Mouse (Mus musculus) neural tube, embryonic 15.5 days (tissue): Measurements from ENCODE around the gene Maml1. TPM values are rescaled to one million over a fixed set of nuclear protein-coding genes. Genes with fewer than 3 reads are reported as not detected.

Experiments used
- ATAC-seq: fragments of 200-750 bp; cut with Nextera tagmentation; 2 replicates; pipeline ENCODE4 v1.8.0; 2017; ENCODE audit warnings: mild to moderate bottlenecking, moderate TSS enrichment, moderate library complexity; ENCODE audit not compliant: low FRiP score
- H3K27ac ChIP-seq: fragments of 300-500 bp; sonication (generic); replicated peaks from 2 replicates; pipeline ENCODE4 v1.5.1; 2015; ENCODE audit warnings: mild to moderate bottlenecking, inconsistent platforms
- H3K27me3 ChIP-seq: fragments of 300-500 bp; sonication (generic); replicated peaks from 2 replicates; pipeline ENCODE4 v1.6.1; 2015; ENCODE audit warnings: inconsistent platforms
- H3K36me3 ChIP-seq: fragments of 300-500 bp; sonication (generic); 2 replicates; pipeline ENCODE4 v1.6.1; 2015; ENCODE audit warnings: inconsistent platforms
- H3K4me1 ChIP-seq: fragments of 300-500 bp; sonication (generic); 2 replicates; pipeline ENCODE4 v1.6.1; 2015; ENCODE audit warnings: inconsistent platforms
- H3K4me2 ChIP-seq: fragments of 300-500 bp; sonication (generic); 2 replicates; pipeline ENCODE4 v1.6.1; 2015; ENCODE audit warnings: inconsistent platforms, mild to moderate bottlenecking, moderate library complexity
- H3K4me3 ChIP-seq: fragments of 300-500 bp; sonication (generic); replicated peaks from 2 replicates; pipeline ENCODE4 v1.5.1; 2015; ENCODE audit warnings: mild to moderate bottlenecking, inconsistent platforms
- H3K9ac ChIP-seq: fragments of 300-500 bp; sonication (generic); replicated peaks from 2 replicates; pipeline ENCODE4 v1.6.1; 2015; ENCODE audit warnings: mild to moderate bottlenecking, inconsistent platforms
- H3K9me3 ChIP-seq: fragments of 300-500 bp; sonication (generic); replicated peaks from 2 replicates; pipeline ENCODE4 v1.6.1; 2016; ENCODE audit warnings: inconsistent platforms
- WGBS: fragments of 180-500 bp; shearing (Covaris S2); methylation state at CpG from one replicate; pipeline ENCODE4 v1.1.7; 2015; ENCODE audit warnings: mixed read lengths; 5-methylcytosine and 5-hydroxymethylcytosine counted together
- polyA plus RNA-seq: library from polyadenylated mRNA; unstranded; fragments of >200 nt; fragmentation: Nextera tagmentation; extraction: Ambion mirVana; gene quantifications from 2 replicates; pipeline ENCODE4 v1.2.1, GENCODE M21; 2015

Maml1 gene
- polyA plus RNA-seq, 1 experiment from 2014 or later = 2.5 TPM

- H3K9me3 ChIP-seq = no peaks in the 10 kb centered on the region
- H3K4me2 ChIP-seq = no peak overlapping the region
- peaks cover 4% of the 10 kb centered on the region; the same call in 1 of the 2 replicates for H3K4me1 ChIP-seq
- no peak for ATAC-seq
- no peak overlapping the region for H3K27ac ChIP-seq
- no peaks in the 10 kb centered on the region for H3K27me3 ChIP-seq
- H3K9ac ChIP-seq = no peak overlapping the region
- H3K4me3 ChIP-seq = no peak overlapping the region
- H3K36me3 ChIP-seq = no peaks in the 10 kb centered on the region
Measured at GRCm38 (mm10) chr11:50277025-50277424, 15.1 kb downstream of the Maml1 start.

- no peaks in the 10 kb centered on the region for H3K27me3 ChIP-seq
- WGBS = 90% methylated on average over 5 of the region's 5 CpGs
- H3K36me3 ChIP-seq = no peaks in the 10 kb centered on the region
- no peak overlapping the region for H3K4me3 ChIP-seq
- H3K9me3 ChIP-seq = no peaks in the 10 kb centered on the region
- ATAC-seq = no peak
- H3K27ac ChIP-seq = no peak overlapping the region
- no peak overlapping the region for H3K9ac ChIP-seq
- H3K4me1 ChIP-seq = peaks cover 4% of the 10 kb centered on the region; the same call in 1 of the 2 replicates
- H3K4me2 ChIP-seq = no peak overlapping the region
Measured at GRCm38 (mm10) chr11:50275568-50276151, 16.5 kb downstream of the Maml1 start.

DNA sequence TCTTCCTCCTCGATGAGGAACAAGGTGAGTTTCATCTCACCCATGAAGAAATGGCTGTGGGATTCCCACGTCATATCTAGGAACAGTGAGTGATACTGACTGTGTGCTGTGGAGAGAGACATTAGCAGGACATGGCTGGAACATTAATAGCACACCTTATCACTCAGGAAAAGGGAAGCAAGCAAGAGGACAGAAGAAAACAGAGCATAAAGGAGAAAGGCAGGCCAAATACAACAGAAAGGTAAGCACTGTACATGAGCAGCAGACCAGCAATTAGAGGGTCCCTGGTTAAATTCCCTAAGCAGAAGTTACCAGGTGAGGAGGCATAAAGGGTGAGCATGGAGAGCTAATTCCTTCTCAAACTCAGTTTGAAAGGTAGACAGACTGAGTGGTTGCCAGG lies 17.0 kb downstream of the Maml1 start:
- Histone ChIP-seq H3K36me3 (no peaks in the 10 kb centered on the region), H3K9me3 (no peaks in the 10 kb centered on the region), H3K27ac (no peak overlapping the region), H3K4me3 (no peak overlapping the region), H3K4me2 (no peak overlapping the region), H3K9ac (no peak overlapping the region), H3K27me3 (no peaks in the 10 kb centered on the region), H3K4me1 (peaks cover 4% of the 10 kb centered on the region; the same call in 1 of the 2 replicates)
- WGBS = 85% methylated on average over 2 of the region's 2 CpGs
- no peak for ATAC-seq

- no peak for ATAC-seq
Measured at GRCm38 (mm10) chr11:50272819-50273218, 19.3 kb downstream of the Maml1 start.

GRCm38 (mm10) chr11:50269885-50270284 lies 22.2 kb downstream of the Maml1 start:
- ATAC-seq = no peak
- Histone ChIP-seq H3K4me3 (no peak overlapping the region), H3K9me3 (no peaks in the 10 kb centered on the region), H3K27ac (no peak overlapping the region), H3K36me3 (peaks cover 18% of the 10 kb centered on the region), H3K4me2 (no peak overlapping the region), H3K27me3 (no peaks in the 10 kb centered on the region), H3K9ac (no peak overlapping the region), H3K4me1 (0 out of 2 replicates have a peak, but pooled peaks cover 4% of the 10 kb centered on the region)
- WGBS = 100% methylated on average over 1 of the region's 1 CpGs

More at GRCm38 (mm10) chr11:50272819-50273218, 19.3 kb downstream of the Maml1 start:
- Histone ChIP-seq H3K27me3 (no peaks in the 10 kb centered on the region), H3K4me1 (peaks cover 4% of the 10 kb centered on the region; the same call in 1 of the 2 replicates), H3K9ac (no peak overlapping the region), H3K36me3 (no peaks in the 10 kb centered on the region), H3K4me2 (no peak overlapping the region), H3K9me3 (no peaks in the 10 kb centered on the region), H3K4me3 (no peak overlapping the region), H3K27ac (no peak overlapping the region)
- WGBS = 85% methylated on average over 2 of the region's 2 CpGs

GRCm38 (mm10) chr11:50269163-50269562 lies 22.9 kb downstream of the Maml1 start:
- Histone ChIP-seq H3K4me1 (0 out of 2 replicates have a peak, but pooled peaks cover 4% of the 10 kb centered on the region), H3K36me3 (peaks cover 26% of the 10 kb centered on the region), H3K4me2 (no peak overlapping the region), H3K27ac (no peak overlapping the region), H3K9ac (no peak overlapping the region), H3K4me3 (no peak overlapping the region), H3K27me3 (no peaks in the 10 kb centered on the region), H3K9me3 (no peaks in the 10 kb centered on the region)
- WGBS = 91% methylated on average over 2 of the region's 2 CpGs
- ATAC-seq = no peak

DNA sequence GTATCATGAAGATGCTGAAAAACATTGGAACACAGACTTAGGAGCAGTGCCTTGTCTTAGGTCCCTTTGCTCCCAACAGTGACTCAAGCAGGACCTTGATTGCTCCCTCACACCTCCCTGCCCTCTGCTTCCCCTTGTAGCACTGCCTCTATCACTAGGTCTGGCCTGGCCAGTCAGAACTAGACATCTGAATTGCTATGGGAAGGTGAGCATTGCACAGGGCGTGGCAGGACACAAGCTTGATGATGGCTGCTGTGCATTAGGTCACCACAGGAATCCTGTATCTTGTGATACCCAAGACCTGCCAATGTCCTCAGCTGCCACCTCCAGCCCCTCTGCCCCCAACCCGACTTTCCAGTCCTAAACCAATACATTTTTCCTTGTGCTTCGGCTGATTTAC lies 25.1 kb downstream of the Maml1 start:
- H3K36me3 ChIP-seq = peaks cover 42% of the 10 kb centered on the region
- H3K27ac ChIP-seq = no peak overlapping the region
- H3K9me3 ChIP-seq = no peaks in the 10 kb centered on the region
- no peaks in the 10 kb centered on the region for H3K27me3 ChIP-seq
- H3K4me3 ChIP-seq = no peak overlapping the region
- H3K9ac ChIP-seq = no peak overlapping the region
- 96% methylated on average over 3 of the region's 3 CpGs for WGBS
- ATAC-seq = no peak
- no peak overlapping the region for H3K4me2 ChIP-seq
- H3K4me1 ChIP-seq = no peaks in the 10 kb centered on the region

- no peak overlapping the region for H3K4me3 ChIP-seq
- H3K4me1 ChIP-seq = no peaks in the 10 kb centered on the region
- no peak overlapping the region for H3K9ac ChIP-seq
- no peak for ATAC-seq
- no peak overlapping the region for H3K4me2 ChIP-seq
- no peaks in the 10 kb centered on the region for H3K9me3 ChIP-seq
- 83% methylated on average over 8 of the region's 8 CpGs for WGBS
- no peaks in the 10 kb centered on the region for H3K27me3 ChIP-seq
- peaks cover 53% of the 10 kb centered on the region for H3K36me3 ChIP-seq
- no peak overlapping the region for H3K27ac ChIP-seq
Measured at GRCm38 (mm10) chr11:50265931-50266330, 26.2 kb downstream of the Maml1 start.

DNA sequence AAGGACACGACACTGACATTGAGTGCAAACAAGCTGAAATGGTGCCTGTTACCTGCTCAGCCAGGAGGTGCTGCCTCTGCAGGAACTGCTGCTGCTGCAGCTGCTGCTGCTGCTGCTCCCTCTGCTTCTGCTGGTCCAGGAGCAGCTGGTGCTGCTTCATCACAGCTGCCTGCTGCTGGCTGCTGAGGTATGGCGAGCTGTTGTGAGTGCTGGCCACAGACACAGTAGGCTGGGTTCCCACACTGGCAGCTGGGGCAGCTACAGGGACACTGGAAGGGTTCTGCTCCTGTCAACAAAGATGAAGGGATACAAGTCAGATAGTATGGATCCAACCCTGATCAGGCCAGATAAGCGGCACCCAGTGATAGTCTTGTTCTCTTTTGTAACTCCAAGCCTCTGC lies 28.9 kb downstream of the Maml1 start:
- Histone ChIP-seq H3K4me1 (no peaks in the 10 kb centered on the region), H3K9ac (no peak overlapping the region), H3K4me2 (no peak overlapping the region), H3K36me3 (peaks cover 80% of the 10 kb centered on the region), H3K27me3 (no peaks in the 10 kb centered on the region), H3K4me3 (no peak overlapping the region), H3K9me3 (no peaks in the 10 kb centered on the region), H3K27ac (no peak overlapping the region)
- ATAC-seq = no peak
- WGBS = 89% methylated on average over 3 of the region's 3 CpGs

DNA sequence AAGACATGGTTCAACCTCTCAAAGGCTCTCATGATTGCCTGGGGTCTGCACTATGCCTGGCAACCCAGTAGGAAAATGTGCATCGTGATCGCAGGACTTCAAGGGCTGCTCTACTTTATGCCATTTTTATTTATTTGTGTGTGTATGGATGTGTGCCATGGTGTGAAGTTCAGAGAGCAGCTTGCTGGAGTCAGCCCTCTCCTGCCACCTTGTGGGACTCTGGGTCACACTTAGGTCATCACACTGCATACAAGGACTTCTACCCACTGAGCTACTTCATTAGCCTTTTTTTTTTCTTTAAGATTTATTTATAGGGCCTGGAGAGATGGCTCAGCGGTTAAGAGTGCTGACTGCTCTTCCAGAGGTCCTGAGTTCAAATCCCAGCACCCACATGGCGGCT lies 30.1 kb downstream of the Maml1 start:
- WGBS = 92% methylated on average over 4 of the region's 4 CpGs
- Histone ChIP-seq H3K4me3 (no peak overlapping the region), H3K9me3 (no peaks in the 10 kb centered on the region), H3K36me3 (peaks cover 87% of the 10 kb centered on the region), H3K9ac (no peak overlapping the region), H3K4me2 (no peak overlapping the region), H3K27me3 (no peaks in the 10 kb centered on the region), H3K4me1 (no peaks in the 10 kb centered on the region), H3K27ac (no peak overlapping the region)
- no peak for ATAC-seq

GRCm38 (mm10) chr11:50258310-50258709 lies 33.8 kb downstream of the Maml1 start:
- Histone ChIP-seq H3K4me1 (no peaks in the 10 kb centered on the region), H3K27ac (no peak overlapping the region), H3K4me2 (no peak overlapping the region), H3K9me3 (no peaks in the 10 kb centered on the region), H3K4me3 (no peak overlapping the region), H3K9ac (no peak overlapping the region), H3K27me3 (no peaks in the 10 kb centered on the region), H3K36me3 (peaks cover 74% of the 10 kb centered on the region)
- WGBS = 61% methylated on average over 7 of the region's 7 CpGs
- ATAC-seq = no peak

- Histone ChIP-seq H3K36me3 (peaks cover 57% of the 10 kb centered on the region), H3K4me2 (no peak overlapping the region), H3K9me3 (no peaks in the 10 kb centered on the region), H3K4me3 (no peak overlapping the region), H3K27ac (no peak overlapping the region), H3K9ac (no peak overlapping the region), H3K4me1 (no peaks in the 10 kb centered on the region), H3K27me3 (no peaks in the 10 kb centered on the region)
- WGBS = 88% methylated on average over 7 of the region's 7 CpGs
- ATAC-seq = no peak
Measured at GRCm38 (mm10) chr11:50256615-50257014, 35.5 kb downstream of the Maml1 start.
